Mouse (Mus musculus) natural killer cell, adult 2 months (primary cell): ENCODE measurements at regions not wholly inside any gene's neighbourhood (a gene's known extent, or its start where the extent isn't known, plus 50 kb on each side); places are given as distances from the start of the nearest gene placed in this dataset.
"Not testable (repeated sequence)": the region's sequence is repeated elsewhere in the genome, so short reads cannot be mapped to it uniquely, and the experiment has no call there.

Source experiments
- DNase-seq, 2 experiments: peaks; one replicate each; pipeline ENCODE4 v3.0.0; 2022; ENCODE audit warnings: low spot score in 2 of 2

DNA sequence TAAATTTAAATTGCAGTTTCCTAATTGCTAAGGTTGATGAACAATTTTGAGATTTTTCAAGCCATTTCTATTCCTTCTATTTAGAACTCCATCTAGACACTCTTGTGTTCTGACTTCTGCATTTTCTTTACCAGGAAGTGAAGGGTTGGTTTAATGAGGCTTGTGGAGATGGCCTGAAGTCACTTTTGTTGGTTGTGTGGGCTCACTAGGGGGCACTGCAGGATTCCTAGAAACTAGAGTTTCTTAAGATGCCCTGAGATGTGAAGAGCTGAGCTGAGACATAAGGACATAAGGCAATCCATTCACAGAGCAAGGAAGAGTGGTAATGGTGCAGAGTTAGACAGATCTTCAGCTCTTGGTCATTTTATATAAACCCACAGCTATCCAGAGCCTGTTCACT is 656.6 kb downstream of the Dad1 start:
- DNase-seq, result not testable (repeated sequence)

DNA sequence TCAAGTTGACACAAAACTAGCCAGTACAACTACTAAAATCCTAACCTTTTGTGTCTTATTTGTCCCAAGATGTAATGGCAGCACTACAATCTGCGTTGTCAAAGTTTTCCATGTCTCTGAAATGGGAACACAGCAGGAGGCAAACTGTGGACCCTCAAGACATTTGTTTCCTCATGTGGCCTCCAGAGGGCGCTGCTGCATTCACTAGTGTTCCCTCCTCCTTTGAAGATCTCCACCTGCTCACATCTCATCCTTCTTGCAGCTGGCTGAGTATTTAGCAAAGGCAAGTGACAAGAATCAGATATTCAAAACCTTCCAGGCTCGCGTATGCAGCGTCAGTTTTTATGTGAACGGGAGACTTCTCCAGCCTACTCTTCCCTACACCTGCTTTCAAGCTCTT is 663.3 kb downstream of the Dad1 start:
- DNase-seq, result not testable (repeated sequence)

DNA sequence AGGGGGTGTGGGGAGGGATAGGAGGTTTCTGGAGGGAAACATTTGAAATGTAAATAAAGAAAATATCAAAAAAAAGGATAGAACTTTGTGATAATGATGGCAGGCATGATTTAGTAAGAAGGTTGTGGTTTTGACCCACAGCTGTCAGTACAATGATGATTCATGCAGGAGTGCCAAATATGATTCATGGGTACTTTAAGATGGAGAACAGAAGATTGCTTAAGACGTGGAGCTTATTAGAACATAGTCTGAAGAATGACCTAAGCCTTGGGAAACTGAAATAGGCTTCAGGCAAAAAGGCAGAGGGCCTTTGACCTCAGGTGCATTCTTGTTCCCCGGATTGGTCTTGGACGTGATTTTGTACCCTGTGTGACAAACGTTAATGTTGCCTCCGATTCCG is 671.4 kb downstream of the Dad1 start:
- not testable (repeated sequence) for DNase-seq

DNA sequence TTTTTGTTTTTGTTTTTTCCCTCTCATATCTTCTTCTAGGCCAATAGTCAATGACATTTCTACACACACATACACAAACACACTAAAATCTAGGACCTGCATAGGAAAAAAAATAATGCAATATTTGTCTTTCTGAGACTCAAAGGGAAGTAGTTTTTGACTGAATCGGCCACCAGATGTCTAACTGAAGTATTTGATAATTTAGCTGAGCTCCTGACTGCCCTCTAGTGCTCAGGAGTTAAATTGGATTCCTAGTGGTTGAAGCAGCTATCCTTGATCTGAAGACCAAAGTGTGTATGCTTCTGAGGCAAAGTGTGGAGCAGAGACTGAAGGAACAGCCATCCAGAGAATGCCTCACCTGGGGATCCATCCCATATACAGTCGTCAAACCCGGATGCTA is 672.2 kb downstream of the Dad1 start:
- not testable (repeated sequence) for DNase-seq

DNA sequence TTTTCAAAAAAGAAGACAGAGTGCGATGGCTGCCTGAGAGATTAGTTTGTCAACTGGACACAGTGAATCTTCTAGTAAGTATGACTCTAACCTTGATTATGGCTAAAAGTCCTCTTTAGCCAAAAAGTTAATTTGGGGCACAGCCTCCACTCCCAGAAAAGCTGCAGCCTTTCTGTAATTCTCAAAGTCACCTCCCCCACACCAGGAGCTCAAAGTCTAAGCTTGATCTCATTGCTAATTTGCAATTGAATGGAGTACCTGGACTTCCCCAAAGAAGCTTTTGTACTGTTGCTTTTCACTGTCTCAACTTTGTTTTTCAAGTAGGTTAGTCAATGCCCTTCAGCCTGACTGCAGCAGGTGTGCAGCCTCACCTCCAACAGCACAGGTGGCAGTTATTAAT is 677.0 kb downstream of the Dad1 start:
- DNase-seq, result not testable (repeated sequence)

DNA sequence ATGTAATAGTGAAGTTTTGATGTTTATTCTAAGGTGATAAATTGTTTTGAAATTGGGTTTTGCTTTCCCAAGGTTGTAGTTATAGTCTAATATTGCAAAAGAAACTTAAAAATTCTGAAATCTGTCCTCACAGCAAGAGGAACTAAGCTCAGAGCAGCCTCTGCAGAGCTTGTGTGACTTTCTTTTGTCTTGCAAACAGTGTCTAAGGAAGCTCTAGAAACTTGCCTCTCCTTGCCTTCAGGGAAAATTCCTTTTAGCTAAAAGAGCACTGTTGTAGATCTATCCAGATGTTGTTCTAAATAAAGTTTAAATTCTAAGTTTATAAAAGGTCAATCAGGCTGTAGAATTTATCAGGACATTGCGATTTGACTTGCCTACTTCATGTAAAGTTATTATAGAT is 681.2 kb downstream of the Dad1 start:
- not testable (repeated sequence) for DNase-seq

DNA sequence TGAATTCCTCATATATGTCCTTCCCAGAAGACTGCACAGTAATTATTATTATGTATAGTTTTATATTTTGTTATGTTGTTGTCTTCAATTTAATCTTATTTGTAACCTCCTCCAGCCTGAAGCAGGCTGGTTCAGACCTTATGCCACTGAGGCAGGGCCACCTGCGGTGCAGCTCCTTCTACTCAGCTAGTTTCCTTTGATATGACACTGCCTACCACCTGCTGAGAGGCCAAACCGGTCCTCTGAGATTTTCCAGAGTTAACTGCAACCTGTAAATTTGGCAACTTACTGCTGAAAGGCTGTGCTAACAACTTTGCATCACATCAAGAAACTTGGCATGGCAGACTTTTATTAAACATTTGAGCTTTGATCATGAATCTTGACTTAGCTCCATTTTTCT is 691.3 kb downstream of the Dad1 start:
- DNase-seq, result no peak

DNA sequence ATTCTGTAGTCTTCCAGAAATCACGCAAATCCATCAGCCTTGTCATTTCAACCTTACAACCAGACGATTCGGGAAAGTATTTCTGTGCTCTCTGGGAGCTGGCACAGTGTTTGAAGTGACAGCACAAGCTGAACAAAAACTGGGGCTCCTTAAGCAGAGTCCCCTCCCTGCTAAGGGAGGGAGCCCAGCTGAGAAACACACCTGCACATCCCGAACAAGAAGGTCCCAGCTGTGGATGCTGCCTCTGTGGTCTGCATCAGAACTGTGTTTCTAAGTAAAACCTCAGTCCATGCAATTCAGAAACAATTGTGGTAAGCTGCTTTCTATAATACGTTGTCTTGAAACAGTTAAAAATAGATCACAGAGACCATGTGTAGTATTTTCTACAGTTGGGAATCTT is 693.8 kb downstream of the Dad1 start:
- DNase-seq, result not testable (repeated sequence)

DNA sequence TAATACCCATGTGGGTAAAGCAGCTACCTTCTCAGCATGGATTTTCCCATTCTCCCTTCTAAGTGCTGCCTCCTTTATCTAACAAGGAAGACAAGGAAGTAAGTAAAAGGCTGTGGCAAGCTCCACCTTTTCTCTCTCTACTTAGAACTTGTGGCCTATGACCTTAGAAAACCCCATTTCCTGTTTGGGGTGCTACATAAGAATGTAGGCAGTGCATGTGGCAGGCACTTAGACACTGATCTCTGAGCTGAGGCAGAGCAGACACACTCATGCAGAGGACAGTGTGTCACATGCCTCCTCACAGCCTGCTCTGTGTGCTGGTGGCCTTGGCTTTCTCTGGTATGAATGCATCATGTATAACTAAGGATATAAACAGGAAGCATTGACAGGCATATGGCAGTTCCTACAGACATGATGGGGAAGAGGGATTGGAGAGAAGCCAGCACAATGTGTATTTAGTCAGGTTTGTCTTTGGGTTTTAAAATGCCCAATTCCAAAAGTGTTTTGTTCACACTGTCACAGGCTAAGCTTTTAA is 694.5 kb downstream of the Dad1 start:
- DNase-seq, result not testable (repeated sequence)

DNA sequence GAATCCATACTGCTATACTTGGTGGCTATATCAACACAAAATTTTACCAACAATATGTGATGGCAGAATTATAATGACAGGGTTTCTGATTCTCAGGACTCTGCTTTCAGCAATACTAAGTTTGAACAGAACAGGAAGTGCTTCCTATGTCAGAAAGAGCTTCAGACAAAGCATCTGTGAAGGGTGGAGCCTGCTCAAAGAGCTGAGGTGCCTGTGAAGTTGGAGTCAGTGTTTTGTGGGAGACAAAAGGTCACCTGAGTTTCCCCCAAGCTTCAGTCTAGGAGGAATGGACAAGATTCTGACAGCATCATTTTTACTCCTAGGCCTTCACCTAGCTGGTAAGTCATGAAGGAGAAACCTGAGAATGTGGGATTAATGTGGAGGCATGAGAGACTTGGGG is 700.1 kb downstream of the Dad1 start:
- no peak for DNase-seq

DNA sequence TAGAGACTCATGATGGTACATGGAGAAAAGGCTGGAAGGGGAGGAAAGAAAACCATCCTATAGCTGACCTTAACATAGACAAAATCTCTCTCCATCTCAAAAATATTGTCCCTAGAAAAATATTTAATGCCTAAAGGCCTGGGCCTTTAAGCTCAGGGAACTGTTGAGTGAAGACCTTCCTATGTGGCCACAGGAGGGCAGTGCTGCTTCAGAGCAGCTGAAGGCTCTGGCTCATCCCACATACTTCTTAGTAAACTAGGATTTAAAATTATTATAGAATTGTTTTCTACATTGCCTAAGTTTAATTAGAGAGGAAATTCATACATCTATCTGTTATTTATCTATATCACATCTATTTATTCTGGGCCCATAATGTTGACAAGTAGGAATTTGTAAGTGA is 706.5 kb downstream of the Dad1 start:
- DNase-seq, result not testable (repeated sequence)

DNA sequence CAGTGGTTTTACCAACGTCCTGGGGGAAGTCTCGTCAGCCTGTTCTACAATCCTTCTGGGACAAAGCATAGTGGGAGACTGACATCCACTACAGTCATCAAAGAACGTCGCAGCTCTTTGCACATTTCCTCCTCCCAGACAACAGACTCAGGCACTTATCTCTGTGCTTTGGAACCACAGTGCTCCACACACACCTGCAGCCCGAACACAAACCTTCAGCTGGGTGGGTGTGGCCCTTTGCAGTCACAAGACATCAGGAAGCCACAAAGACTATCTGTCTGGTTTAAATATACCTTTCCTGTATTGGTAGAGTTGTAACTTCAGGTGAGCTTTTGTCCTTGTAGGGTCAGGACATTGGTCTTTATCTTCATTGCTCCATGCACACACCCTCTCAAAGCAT is 708.6 kb downstream of the Dad1 start:
- DNase-seq, result no peak

DNA sequence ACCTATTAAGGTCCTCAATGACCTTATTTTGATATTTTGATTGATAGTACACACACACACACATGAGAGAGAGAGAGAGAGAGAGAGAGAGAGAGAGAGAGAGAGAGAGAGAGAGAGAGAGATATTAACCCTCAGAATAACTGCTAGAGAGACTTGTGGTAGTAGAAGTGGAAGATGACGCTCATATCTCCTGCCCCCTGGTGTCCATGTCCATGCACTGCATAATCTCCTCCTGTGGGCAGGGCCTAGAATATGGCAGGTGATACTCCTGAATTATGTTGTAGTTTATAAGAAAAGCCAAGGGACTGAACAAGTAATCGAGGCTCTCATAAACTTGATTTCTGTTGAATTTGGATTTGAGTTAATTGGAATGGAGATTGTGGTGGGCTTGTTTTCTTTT is 712.3 kb downstream of the Dad1 start:
- peak; percentile 12 to 39 for DNase-seq

DNA sequence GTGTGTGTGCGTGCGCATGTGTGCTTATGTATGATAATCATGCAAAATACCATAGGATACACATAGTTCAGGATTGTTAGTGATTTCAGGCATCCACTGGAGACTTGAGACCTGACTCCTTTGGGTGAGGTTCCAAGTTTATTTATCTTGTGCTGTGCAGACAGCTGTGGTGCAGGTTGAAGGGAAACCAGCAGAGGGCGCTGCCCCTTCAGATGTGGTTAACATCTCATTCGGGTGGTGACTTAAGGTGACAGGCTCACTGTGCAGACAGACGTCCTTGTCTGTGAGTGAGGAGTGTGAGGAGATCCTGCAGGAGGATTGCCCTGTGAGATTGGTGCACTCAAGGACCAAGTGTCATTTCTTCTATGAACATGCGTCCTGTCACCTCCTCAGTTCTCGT is 716.0 kb downstream of the Dad1 start:
- DNase-seq, result peak in 1 of 2 experiments; percentile 12

DNA sequence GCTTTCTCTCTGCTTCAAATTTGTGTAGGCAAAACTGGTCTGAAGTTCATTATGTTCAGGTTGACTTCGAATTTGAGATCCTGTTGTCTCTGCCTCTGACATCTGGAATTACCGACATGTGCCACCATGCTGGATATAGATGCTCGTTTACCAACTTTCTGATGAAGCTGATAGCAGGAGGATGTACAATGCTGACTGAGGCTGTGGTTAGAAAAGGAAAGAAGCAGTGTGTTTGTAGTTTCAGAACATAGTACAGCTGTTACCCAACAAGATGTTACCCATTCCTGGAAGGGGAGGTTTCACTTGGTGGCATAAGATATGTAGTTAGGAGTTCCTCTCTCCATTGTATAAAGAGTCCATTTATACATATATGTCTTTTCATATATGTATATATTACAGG is 730.5 kb downstream of the Dad1 start:
- not testable (repeated sequence) for DNase-seq

DNA sequence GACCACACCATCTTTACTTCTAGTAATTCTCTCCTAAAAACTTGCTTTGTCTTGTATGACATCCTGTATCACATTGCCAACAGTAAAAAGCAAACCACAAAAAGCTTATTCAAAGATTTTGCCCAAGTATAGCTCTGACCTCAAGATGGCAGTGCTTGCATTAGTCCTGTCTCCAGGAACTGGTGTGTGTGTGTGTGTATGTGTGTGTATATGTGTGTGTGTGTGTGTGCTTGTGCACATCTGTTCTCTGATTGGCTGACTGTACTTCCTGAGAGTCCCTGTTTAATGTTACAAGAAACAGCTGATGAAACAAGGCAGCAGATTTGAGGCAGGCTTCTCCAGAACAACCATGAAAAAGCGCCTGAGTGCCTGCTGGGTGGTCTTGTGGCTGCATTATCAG is 735.0 kb downstream of the Dad1 start:
- DNase-seq, result not testable (repeated sequence)

DNA sequence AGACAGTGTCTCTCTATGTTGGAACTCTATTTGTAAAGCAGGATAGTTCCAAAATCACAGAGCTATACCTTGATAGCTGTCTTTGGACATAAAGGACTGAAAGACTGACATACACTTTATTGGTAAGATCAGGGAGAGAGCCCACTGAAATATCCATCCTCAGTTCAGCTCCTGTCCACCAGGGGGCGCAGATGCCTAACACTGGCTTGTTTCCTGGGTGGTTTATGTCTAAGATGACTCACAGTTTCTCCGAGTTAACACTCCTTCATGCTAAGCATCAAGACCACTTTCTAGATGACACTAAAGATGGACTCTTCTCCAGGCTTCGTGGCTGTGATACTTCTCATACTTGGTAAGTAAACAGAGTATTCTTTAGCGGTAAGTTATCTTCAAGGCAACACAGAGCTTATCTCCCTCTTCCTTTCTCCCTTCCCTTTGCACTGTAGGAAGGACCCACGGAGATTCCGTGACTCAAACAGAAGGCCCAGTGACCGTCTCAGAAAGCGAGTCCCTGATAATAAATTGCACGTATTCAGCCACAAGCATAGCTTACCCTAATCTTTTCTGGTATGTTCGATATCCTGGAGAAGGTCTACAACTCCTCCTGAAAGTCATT is 737.2 kb downstream of the Dad1 start:
- DNase-seq, result not testable (repeated sequence)

DNA sequence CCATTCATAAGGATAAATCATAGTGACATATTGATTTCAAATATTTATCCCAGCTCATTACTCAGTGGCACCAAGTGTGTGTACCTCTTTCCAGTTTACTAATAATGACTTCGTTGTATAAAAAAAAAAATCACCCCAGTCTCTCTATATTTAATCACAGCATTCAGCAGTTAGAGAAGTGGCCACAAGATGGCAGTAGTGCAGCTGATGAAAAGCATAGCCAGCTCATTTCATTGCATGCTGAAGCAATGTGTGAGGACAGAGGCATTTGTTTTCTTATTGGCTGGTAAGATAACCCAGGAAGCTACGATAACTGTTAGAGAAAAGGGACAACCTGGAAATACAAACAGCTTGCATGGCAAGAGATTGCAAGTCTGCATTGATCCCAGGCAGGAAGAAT is 748.5 kb downstream of the Dad1 start:
- peak in 1 of 2 experiments; percentile 3 for DNase-seq

DNA sequence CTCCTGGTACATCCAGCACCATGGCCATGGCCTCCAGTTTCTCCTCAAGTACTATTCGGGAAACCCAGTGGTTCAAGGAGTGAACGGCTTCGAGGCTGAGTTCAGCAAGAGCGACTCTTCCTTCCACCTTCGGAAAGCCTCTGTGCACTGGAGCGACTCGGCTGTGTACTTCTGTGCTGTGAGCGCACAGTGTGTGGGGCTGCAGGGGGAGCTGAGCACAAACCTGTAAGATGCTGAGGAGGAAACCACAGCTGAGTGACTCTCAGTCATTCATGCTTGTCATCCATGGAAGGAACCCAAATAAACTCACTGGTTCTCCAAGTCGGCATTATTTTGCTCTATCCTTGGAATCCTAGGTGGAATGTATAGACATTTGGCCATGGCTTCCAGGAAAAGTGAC is 765.5 kb downstream of the Dad1 start:
- not testable (repeated sequence) for DNase-seq

DNA sequence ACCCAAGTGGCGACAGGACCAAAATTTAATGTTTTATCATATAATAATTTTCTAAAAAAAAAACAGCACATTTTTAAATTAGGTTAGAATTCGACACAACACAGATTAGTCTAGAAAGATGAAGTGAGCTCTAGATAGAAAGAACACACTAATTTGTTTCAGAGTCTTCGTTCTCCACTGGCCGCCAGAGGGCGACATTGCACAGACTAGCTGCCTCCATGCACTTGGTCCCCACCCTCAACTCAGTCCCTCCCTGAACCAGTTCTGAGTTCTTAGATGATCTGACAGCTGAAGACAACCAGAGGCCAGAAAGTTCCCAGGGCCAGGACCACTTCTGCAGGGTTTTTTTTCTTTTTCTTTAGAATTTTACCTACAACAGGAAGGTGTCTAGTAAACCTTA is 766.3 kb downstream of the Dad1 start:
- DNase-seq, result not testable (repeated sequence)

DNA sequence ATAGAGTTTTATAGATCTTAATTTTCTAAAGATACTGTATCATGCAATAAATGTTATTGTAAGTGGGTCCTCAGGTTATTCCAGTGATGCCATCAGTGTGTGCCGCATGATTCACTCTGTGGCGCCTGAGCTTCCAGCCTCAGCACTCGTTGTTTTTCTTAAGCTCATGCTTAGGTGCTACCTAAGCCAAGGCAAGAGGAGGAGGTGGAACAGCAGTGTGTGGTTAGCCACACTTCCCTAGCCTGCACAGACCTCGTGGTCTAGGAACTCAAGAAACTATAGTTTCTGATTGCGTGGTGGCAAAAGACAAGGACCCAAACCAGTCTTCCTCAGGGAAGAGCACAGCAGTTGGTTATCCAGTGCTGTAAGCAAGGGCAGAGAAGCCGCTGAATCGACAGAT is 779.7 kb downstream of the Dad1 start:
- DNase-seq, result not testable (repeated sequence)

DNA sequence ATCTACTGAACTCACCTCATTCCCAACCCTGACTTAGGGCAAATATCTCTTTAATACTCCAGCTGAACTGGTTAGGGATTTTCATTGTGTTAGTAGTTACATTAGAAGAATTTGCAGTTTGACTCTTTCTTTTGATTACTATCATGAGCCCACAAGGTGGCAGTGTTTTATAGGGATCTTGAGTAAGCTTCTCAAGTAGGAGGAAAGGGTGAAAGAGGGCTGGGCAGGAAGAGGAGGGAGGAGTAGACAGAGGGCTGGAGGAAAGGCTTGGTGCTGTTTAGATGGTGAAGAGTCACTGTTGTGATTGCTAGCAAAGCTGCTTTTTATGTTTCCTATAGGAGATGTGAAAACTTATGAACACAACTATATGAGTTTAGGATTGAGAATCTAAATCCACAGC is 793.1 kb downstream of the Dad1 start:
- not testable (repeated sequence) for DNase-seq

DNA sequence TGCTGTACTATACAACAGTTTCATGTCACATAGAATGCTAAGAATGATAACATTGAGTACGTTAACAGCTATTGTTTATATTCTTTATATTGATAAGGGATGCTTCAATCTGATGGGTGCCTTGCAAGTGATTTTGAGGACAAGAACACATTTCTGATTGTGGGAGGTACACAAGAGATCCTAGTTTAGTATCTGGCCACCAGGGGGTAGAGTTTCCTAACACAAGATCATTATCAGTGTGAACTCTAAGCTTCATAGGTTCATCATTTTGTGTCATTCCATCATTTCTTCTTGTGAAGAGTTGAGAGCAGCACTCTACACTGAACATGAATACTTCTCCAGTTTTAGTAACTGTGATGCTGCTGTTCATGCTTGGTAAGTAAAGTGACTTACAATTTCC is 799.9 kb downstream of the Dad1 start:
- DNase-seq, result no peak

DNA sequence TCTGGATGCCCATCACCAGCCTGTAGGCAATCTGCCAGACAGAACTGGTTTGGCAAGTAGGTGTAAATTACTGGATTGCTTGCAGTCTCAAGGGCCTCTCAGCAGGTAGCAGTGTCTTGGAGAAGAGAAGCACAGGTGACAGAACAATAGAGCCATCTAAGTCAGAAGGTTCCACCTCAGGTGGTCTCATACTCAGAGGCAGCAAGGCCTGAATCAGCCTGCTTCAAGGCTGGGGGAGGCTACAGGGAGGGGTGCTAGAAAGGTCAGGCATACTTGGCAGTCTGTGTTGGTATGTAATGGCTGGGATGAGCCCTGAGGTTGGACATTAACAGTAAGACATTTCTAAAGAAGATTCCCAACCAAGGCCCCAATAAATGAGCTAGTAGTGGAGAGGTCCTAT is 814.3 kb downstream of the Dad1 start:
- DNase-seq, result not testable (repeated sequence)
